Mouse (Mus musculus) intestine, embryonic 14.5 days (tissue): ENCODE data around the gene N4bp1. TPM values are rescaled to one million over a fixed set of nuclear protein-coding genes. Genes with fewer than 3 reads are reported as not detected.

Experiments used
- ATAC-seq: fragments of 200-750 bp; cut with Nextera tagmentation; replicated peaks from 2 replicates; pipeline ENCODE4 v1.8.0; 2017; ENCODE audit warnings: low read depth, moderate number of reproducible peaks, moderate TSS enrichment, moderate library complexity; ENCODE audit not compliant: low FRiP score, low TSS enrichment
- DNase-seq: peaks from one replicate; pipeline ENCODE4 v3.0.0-alpha.2; 2018; ENCODE audit warnings: low spot score
- H3K27ac ChIP-seq: fragments of 300-500 bp; sonication (generic); 2 replicates; pipeline ENCODE4 v1.5.1; 2014; ENCODE audit warnings: low read depth, mild to moderate bottlenecking, control low read depth
- H3K27me3 ChIP-seq: fragments of 300-500 bp; sonication (generic); replicated peaks from 2 replicates; pipeline ENCODE4 v1.6.1; 2014; ENCODE audit warnings: low read length, control low read depth; ENCODE audit not compliant: control insufficient read depth, insufficient read depth
- H3K36me3 ChIP-seq: fragments of 300-500 bp; sonication (generic); 2 replicates; pipeline ENCODE4 v1.6.1; 2014; ENCODE audit warnings: low read length, control low read depth; ENCODE audit not compliant: control insufficient read depth, insufficient read depth
- H3K4me1 ChIP-seq: fragments of 300-500 bp; sonication (generic); replicated peaks from 2 replicates; pipeline ENCODE4 v1.6.1; 2014; ENCODE audit warnings: low read length, control low read depth, mixed read lengths; ENCODE audit not compliant: control insufficient read depth, insufficient read depth
- H3K4me2 ChIP-seq: fragments of 300-500 bp; sonication (generic); 2 replicates; pipeline ENCODE4 v1.6.1; 2014; ENCODE audit warnings: low read length
- H3K4me3 ChIP-seq: fragments of 300-500 bp; sonication (generic); 2 replicates; pipeline ENCODE4 v1.5.1; 2014; ENCODE audit warnings: low read depth, low read length, control low read depth, mixed read lengths
- H3K9ac ChIP-seq: fragments of 300-500 bp; sonication (generic); 2 replicates; pipeline ENCODE4 v1.6.1; 2014; ENCODE audit warnings: mild to moderate bottlenecking, low read length
- H3K9me3 ChIP-seq: fragments of 300-500 bp; sonication (generic); 2 replicates; pipeline ENCODE4 v1.6.1; 2016; ENCODE audit warnings: low read length, control low read depth; ENCODE audit not compliant: control insufficient read depth
- WGBS: fragments of 180-500 bp; shearing (Covaris S2); extraction: QIAGEN DNeasy Blood & Tissue Kit; methylation state at CpG from one replicate; pipeline ENCODE4 v1.1.7; 2014; 5-methylcytosine and 5-hydroxymethylcytosine counted together
- polyA plus RNA-seq: library from polyadenylated mRNA; unstranded; fragments of >200 nt; fragmentation: Nextera tagmentation; extraction: Ambion mirVana; gene quantifications from 2 replicates; pipeline ENCODE4 v1.2.1, GENCODE M21; 2014

The N4bp1 gene
- polyA plus RNA-seq, 1 experiment from 2014 or later, result 12.2 TPM

- no peak for ATAC-seq
- no peak overlapping the region for H3K27ac ChIP-seq
- H3K4me3 ChIP-seq, result no peak overlapping the region
- DNase-seq, result no peak
- peaks cover 77% of the 10 kb centered on the region for H3K36me3 ChIP-seq
- H3K4me2 ChIP-seq, result no peak overlapping the region
- no peak overlapping the region for H3K9ac ChIP-seq
- WGBS, result 90% methylated on average over 6 of the region's 6 CpGs
- no peaks in the 10 kb centered on the region for H3K9me3 ChIP-seq
- H3K4me1 ChIP-seq, result no peaks in the 10 kb centered on the region
- H3K27me3 ChIP-seq, result no peaks in the 10 kb centered on the region
Measured at GRCm38 (mm10) chr8:86844856-86845255, 40.2 kb downstream of the N4bp1 start.

- Histone ChIP-seq H3K27me3 (no peaks in the 10 kb centered on the region), H3K4me3 (no peak overlapping the region), H3K4me2 (no peak overlapping the region), H3K27ac (no peak overlapping the region), H3K4me1 (no peaks in the 10 kb centered on the region), H3K36me3 (peaks cover 82% of the 10 kb centered on the region), H3K9me3 (no peaks in the 10 kb centered on the region), H3K9ac (no peak overlapping the region)
- ATAC-seq, result no peak
- DNase-seq, result peak; percentile 53
- WGBS, result 62% methylated on average over 8 of the region's 8 CpGs
Measured at GRCm38 (mm10) chr8:86843896-86844295, 41.2 kb downstream of the N4bp1 start.

GRCm38 (mm10) chr8:86841556-86842309 is 43.3 kb downstream of the N4bp1 start:
- no peaks in the 10 kb centered on the region for H3K27me3 ChIP-seq
- H3K27ac ChIP-seq, result no peak overlapping the region
- H3K9ac ChIP-seq, result no peak overlapping the region
- H3K9me3 ChIP-seq, result no peaks in the 10 kb centered on the region
- DNase-seq (no peak), ATAC-seq (no peak)
- H3K4me3 ChIP-seq, result no peak overlapping the region
- H3K4me1 ChIP-seq, result no peaks in the 10 kb centered on the region
- peaks cover 64% of the 10 kb centered on the region for H3K36me3 ChIP-seq
- no peak overlapping the region for H3K4me2 ChIP-seq
- WGBS, result 95% methylated on average over 8 of the region's 8 CpGs

- Histone ChIP-seq H3K27ac (no peak overlapping the region), H3K4me2 (no peak overlapping the region), H3K36me3 (peaks cover 49% of the 10 kb centered on the region), H3K4me3 (no peak overlapping the region), H3K4me1 (no peaks in the 10 kb centered on the region), H3K9ac (no peak overlapping the region), H3K9me3 (no peaks in the 10 kb centered on the region), H3K27me3 (no peaks in the 10 kb centered on the region)
- 97% methylated on average over 12 of the region's 12 CpGs for WGBS
- no peak for ATAC-seq
- DNase-seq, result no peak
Measured at GRCm38 (mm10) chr8:86840120-86840693, 44.9 kb downstream of the N4bp1 start.

GRCm38 (mm10) chr8:86838707-86839438 is 46.2 kb downstream of the N4bp1 start:
- no peaks in the 10 kb centered on the region for H3K4me1 ChIP-seq
- DNase-seq (no peak), ATAC-seq (no peak)
- WGBS, result 97% methylated on average over 6 of the region's 6 CpGs
- peaks cover 40% of the 10 kb centered on the region for H3K36me3 ChIP-seq
- no peak overlapping the region for H3K4me3 ChIP-seq
- no peak overlapping the region for H3K9ac ChIP-seq
- H3K27me3 ChIP-seq, result no peaks in the 10 kb centered on the region
- no peak overlapping the region for H3K4me2 ChIP-seq
- no peak overlapping the region for H3K27ac ChIP-seq
- H3K9me3 ChIP-seq, result no peaks in the 10 kb centered on the region

DNA sequence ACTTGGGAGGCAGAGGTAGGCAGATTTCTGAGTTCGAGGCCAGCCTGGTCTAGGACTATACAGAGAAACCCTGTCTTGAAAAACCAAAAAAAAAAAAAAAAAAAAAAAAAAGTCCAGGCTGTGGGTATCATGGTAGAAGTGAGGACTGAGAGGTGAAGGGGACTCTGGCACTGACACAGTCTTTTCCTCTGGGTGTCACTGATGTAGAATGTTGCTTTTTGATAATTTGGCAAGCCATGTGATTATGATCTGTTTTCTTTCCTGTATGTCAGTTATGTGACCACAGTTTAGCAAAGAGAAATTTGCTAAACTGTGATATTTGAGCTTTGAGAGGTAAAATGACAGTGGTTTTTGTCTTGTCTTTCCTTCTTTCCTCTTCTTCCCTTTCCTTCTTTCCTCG is 47.8 kb downstream of the N4bp1 start:
- DNase-seq (no peak), ATAC-seq (no peak)
- Histone ChIP-seq H3K4me1 (no peaks in the 10 kb centered on the region), H3K9me3 (no peaks in the 10 kb centered on the region), H3K27ac (no peak overlapping the region), H3K9ac (no peak overlapping the region), H3K27me3 (no peaks in the 10 kb centered on the region), H3K4me3 (no peak overlapping the region), H3K36me3 (peaks cover 25% of the 10 kb centered on the region), H3K4me2 (no peak overlapping the region)
- WGBS, result 83% methylated on average over 2 of the region's 2 CpGs

- Histone ChIP-seq H3K27ac (no peak overlapping the region), H3K4me3 (no peak overlapping the region), H3K4me2 (no peak overlapping the region), H3K27me3 (no peaks in the 10 kb centered on the region), H3K36me3 (peaks cover 13% of the 10 kb centered on the region), H3K9ac (no peak overlapping the region), H3K4me1 (no peaks in the 10 kb centered on the region), H3K9me3 (no peaks in the 10 kb centered on the region)
- no peak for ATAC-seq
- DNase-seq, result no peak
Measured at GRCm38 (mm10) chr8:86835881-86836280, 49.2 kb downstream of the N4bp1 start.

- Histone ChIP-seq H3K4me1 (no peaks in the 10 kb centered on the region), H3K9ac (no peak overlapping the region), H3K4me3 (no peak overlapping the region), H3K27ac (no peak overlapping the region), H3K9me3 (no peaks in the 10 kb centered on the region), H3K36me3 (peaks cover 7% of the 10 kb centered on the region), H3K4me2 (no peak overlapping the region), H3K27me3 (no peaks in the 10 kb centered on the region)
- ATAC-seq (no peak), DNase-seq (no peak)
- WGBS, result 87% methylated on average over 8 of the region's 8 CpGs
Measured at GRCm38 (mm10) chr8:86834496-86835260, 50.4 kb downstream of the N4bp1 start.
